Mouse (Mus musculus): ENCODE measurements around the gene Tspan3. TPM values are rescaled to one million over a fixed set of nuclear protein-coding genes. Genes with fewer than 3 reads are reported as not detected.

Gene Tspan3
- polyA plus RNA-seq, 2 experiments from 2014 or later, result 49.3 to 51.4 TPM

DNA sequence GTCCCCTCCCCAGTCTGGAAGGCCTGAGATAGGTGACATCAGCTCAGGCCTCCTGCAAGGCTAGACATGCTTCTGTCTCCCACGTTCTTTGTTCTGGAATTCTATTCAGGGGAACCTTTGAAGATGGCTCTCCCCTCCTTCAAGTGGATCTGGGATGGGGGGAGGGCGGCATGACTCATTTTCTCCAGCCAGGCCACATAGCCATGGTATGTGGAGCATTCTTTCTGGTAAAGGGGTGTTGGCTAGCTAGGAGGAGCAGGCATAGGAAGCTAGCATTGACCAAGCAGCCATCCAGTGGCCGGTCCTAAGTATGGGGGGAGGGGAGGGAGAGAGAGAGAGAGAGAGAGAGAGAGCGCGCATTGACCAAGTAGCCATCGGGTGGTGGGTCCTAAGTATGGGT, 57.8 kb downstream of the Tspan3 start:
- ATAC-seq, result no peak

DNA sequence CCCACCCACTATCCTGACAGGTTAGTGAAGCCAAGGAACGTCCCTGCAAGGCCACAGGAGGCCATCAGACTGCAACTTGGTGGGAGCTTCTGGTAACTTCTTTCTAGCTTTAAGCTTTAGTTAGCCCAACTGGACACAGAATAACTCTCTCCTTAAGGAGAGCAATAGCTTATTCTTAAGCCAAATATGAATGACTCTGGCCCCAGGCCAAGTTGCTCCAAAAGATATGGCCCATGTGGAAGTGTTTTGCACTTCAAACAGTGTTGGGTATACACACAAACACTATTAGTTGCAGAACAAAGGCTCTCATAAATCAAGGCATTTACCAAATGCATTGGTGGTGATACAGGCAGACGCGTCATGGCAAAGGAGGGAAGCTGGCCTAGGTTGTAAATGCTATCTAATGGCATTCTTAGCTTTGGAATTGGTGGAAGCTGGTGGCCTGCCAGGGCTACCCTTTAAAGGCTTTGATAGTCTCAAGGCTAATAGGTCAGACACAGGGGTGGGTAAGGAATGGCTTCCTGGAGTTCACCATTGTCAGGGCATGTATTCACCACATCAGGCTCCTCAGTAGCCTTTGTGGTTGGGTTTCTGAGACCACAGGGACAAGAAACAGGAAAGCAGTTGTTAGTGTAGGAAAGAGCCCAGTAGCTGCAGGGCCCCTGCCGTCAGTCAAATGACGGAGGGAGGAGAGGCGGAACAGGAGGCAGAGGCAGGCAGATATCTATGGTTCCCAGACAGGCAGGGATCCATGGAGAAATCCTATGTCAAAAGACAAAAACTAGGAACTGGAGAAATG, 58.8 kb downstream of the Tspan3 start:
- ATAC-seq, result no peak

DNA sequence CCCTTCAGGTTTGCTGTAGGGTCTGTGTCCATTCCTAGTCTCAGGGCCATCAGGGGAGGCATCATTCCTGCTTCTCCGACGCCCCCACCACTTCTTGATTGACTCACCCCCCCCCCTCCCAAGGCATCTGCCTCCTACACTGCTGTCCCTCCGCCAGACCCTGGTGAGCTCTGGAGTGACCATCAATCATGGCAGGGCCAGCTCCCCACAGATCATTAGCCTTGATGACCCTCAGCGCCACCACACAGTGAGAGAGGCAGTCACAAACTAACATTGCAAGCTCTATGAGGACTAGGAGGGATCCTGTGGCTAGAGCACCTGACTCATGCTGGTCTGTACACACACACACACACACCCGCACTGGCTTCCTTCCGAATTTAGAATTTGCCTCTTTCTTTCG, 60.4 kb downstream of the Tspan3 start:
- no peak for ATAC-seq

DNA sequence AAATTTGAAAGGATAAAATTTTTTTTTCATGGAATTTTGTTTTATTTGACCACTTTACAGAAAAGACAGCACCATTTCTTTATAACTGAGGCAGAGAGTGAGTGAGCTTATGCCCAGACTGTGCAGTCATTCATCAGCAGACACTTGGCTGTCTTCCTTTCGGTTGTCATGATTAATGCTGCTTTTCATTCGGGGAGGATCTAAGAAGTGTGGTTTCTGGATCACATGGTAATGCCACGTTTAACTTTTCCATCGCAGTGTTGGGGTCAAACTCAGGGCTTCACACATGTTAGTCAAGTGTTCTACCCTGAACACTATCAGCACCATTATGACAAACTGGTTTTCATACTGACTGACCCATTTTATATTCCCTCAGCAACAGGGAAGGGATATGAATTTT, 64.3 kb downstream of the Tspan3 start:
- no peak for ATAC-seq

DNA sequence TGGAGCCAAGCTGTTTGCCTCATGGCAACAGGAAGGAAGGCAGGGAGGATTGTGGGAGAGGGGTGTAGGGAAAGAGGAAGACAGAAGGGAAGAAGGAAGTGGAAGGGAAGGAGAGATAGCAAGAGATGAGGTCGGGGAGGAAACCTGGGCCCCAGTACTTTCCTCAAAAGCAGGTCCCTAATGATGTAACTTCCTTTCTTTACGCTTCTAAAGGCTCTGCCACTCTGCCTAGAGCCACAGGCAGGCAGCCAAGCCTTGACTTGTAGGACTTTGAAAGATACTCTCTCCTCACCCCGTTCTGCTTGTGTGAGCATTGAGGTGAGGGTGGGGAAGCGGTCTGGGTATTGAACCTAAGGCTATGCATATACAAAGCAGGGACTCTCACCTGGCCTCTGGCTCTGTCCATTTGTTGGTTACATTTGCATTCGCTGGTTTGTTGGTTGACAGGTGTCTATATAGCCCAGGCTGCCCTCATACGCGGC, 65.2 kb downstream of the Tspan3 start:
- peak; percentile 36 for ATAC-seq

DNA sequence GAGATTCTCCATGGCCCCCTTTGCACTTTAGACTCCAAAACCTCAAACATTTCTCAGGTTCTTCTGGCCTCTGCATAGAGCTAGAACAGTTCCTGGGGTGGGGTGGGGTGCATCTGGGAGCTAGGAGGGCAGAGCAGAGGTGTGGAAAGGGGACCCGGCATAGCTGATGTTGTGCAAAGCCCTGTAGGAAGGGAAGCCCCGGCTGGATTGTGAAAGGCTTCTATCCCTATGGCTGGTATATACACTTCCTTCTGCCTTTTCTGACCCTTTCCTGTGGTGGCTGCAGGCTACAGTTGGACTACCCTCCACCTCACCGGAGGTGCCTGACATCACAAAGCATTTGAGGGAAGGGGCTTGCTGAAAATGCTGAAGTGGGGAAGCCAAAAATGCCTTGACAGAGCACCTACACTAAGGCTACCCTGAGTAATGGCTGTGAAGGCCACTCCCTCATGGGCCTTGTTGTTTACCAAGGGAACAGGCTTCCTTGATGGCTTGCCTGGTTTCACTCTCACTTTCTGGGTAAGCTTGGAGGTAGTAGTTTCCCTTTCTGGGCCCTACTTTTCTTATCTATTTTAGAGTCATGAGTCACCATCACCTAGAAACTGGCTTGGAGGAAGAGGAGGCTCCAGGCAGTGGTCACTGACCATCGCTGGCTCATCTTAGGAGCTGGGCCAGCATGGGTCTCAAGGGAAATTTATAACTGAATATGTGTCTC, 67.5 kb downstream of the Tspan3 start:
- ATAC-seq, result peak; percentile 60

DNA sequence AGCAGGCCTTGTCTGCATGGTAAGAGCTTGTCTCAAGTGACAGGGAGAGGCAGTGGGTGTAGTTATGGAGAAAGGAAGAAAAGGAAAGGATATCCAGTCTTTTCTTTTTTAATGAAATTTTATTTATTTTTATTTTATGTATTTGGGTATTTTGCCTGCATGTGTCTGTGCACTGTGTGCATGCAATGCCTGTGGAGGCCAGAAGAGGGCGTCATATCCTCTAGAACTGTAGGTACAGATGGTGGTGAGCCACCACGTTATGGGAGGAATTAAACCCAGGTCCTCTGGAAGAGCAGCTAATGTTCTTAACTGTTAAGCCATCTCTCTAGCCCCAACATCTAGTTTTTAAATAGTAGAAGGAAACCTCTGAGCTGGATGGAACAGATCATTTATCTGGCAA, 73.2 kb downstream of the Tspan3 start:
- ATAC-seq, result no peak

DNA sequence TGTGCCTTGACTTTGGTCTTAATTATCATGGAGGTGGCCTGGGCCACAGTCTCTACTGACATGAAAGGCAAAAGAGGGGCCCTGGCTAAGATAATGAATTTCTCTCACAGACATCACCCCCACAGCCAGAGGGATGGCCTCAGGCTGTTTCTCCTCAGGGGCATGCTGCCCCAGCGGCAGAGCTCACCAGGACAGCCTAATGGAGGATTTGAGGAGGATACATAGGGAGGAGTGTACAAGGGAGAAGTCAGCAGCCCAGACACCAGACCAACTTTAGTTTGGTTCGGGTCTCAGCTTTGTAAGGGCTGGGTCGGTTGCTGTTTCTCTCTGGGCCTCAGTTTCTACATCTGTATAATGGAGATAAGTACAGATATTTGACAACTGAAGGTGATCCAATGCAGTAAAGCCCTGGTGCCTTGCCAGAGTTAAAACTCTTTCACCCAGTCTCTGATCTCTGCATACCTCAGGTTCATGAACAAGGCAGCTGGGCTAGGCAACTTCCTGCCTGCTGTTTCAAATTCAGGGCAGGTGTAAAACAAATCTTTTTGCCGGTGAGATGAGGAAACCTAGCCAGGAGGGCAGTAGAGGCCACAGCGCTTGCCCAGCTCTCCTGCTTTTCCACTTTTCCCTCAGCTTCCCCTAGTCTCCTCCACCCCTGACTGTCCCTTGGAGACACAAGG, 74.6 kb downstream of the Tspan3 start:
- peak; percentile 45 for ATAC-seq

DNA sequence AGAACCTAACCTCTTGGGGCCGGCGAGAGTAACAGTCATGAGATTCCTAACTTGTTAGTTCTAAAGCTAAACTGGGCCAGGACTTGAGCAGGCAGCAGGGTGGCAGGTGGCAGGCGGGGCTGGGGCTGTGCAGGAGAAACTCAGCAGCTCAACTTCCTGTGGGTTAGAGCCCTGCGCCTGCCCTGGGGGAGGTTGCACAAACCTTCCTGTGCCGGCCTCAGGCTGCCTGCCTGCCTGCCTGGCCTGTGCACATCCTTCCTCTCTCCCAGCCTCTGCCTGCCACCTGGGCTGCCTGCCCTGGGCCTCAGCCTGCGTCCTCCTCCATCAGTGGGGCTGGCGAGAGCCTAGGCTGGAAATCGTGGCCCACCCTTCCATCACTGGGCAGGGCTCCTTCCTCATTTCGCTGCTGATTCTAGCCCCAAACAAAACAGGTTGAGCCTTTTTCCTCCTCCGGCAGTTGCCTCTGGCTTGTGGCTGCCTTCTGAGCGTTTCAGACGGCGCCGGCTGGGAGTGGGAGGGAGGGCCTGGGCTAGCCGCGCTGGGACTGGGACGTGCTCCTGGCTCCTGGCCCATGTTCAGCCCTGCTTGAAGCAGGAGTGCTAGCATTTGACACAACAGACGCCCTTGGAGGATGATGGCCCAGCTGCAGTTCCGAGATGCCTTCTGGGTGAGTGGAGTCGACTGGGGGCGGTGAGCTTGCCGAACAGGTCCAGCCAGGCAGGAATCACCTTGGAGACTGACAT, 75.3 kb downstream of the Tspan3 start, which contains the start of gene Pstpip1:
TSS of gene Pstpip1 (plus strand) at position 185 of the 743 bp plus-strand sequence.
- peak; percentile 95 for ATAC-seq

DNA sequence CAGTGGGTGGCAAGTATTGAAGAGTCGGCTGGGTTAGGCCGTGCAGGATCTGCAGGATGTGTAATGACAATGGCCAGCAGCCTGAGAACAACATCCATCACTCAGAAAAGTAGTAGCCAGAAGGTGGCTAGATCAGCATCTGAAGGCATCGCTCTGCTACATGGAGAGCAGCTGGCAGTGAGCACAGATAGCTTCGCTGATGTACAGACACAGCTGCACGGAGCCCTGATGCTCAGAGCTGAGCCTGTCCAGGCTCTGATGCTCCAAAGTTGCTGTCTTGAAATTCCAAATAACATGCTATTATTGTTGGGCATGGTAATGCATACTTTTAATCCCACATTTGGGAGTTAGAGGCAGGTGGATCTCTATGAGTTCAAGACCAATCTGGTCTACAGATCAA, 78.8 kb downstream of the Tspan3 start:
- no peak for ATAC-seq

Other genes with a start within 250 kb of the Tspan3 start
- 10 to 100 TPM; 22.3 to 25.7 TPM for gene Scaper, start 227.4 kb downstream of the Tspan3 start, polyA plus RNA-seq (2017; shearing (Covaris generic))
- not detected for gene 4930563M21Rik, start 154.9 kb downstream of the Tspan3 start, polyA plus RNA-seq (2017; shearing (Covaris generic))
- 10 to 100 TPM; 10.9 to 16.8 TPM for gene Rcn2, start 123.6 kb downstream of the Tspan3 start, polyA plus RNA-seq (2017; shearing (Covaris generic))
- 10 to 100 TPM; 33.1 to 56.6 TPM for gene Pstpip1, start 75.5 kb downstream of the Tspan3 start, polyA plus RNA-seq (2017; shearing (Covaris generic))

Measured in CD4-positive, CD25-positive, alpha-beta regulatory T cell, adult 4 months (primary cell).